Mouse (Mus musculus): ENCODE data around the gene Mrpl24.

The Mrpl24 gene

GRCm38 (mm10) chr3:87947811-87948199, 28.5 kb downstream of the Mrpl24 start:
- DNase-seq = no peak

GRCm38 (mm10) chr3:87948378-87949265, 29.3 kb downstream of the Mrpl24 start, which contains the start of gene Crabp2:
Gene Crabp2, plus strand, starts transcription at chr3:87948666.
- no peak for DNase-seq

- no peak for DNase-seq
Measured at GRCm38 (mm10) chr3:87949266-87949954, 30.1 kb downstream of the Mrpl24 start.

- no peak for DNase-seq
Measured at GRCm38 (mm10) chr3:87949955-87950515, 30.7 kb downstream of the Mrpl24 start.

GRCm38 (mm10) chr3:87951946-87952345, 32.6 kb downstream of the Mrpl24 start:
- DNase-seq = no peak

GRCm38 (mm10) chr3:87952440-87952839, 33.1 kb downstream of the Mrpl24 start:
- no peak for DNase-seq

- DNase-seq = no peak
Measured at GRCm38 (mm10) chr3:87958056-87958455, 38.8 kb downstream of the Mrpl24 start.

GRCm38 (mm10) chr3:87958476-87958875, 39.2 kb downstream of the Mrpl24 start:
- no peak for DNase-seq

GRCm38 (mm10) chr3:87958967-87959366, 39.7 kb downstream of the Mrpl24 start:
- no peak for DNase-seq

- no peak for DNase-seq
Measured at GRCm38 (mm10) chr3:87959371-87959770, 40.1 kb downstream of the Mrpl24 start.

- no peak for DNase-seq
Measured at GRCm38 (mm10) chr3:87960191-87960585, 40.9 kb downstream of the Mrpl24 start.

- peak; percentile 33 to 56 for DNase-seq
Measured at GRCm38 (mm10) chr3:87960586-87961191, 41.4 kb downstream of the Mrpl24 start.

- peak in 1 of 2 experiments; percentile 48 for DNase-seq
Measured at GRCm38 (mm10) chr3:87970184-87970938, 51.1 kb downstream of the Mrpl24 start.

GRCm38 (mm10) chr3:87970939-87971488, 51.7 kb downstream of the Mrpl24 start, which contains the start of gene Nes:
Gene Nes, plus strand, starts transcription at chr3:87971078.
- peak in 1 of 2 experiments; percentile 13 for DNase-seq

GRCm38 (mm10) chr3:87971489-87972202, 52.3 kb downstream of the Mrpl24 start:
- DNase-seq = no peak

- DNase-seq = no peak
Measured at GRCm38 (mm10) chr3:87972203-87972664, 52.9 kb downstream of the Mrpl24 start.

- DNase-seq = no peak
Measured at GRCm38 (mm10) chr3:87972776-87973175, 53.5 kb downstream of the Mrpl24 start.
